Mouse (Mus musculus) forebrain, embryonic 14.5 days (tissue): ENCODE results near the gene L3hypdh. TPM values are rescaled to one million over a fixed set of nuclear protein-coding genes. Genes with fewer than 3 reads are reported as not detected.
A peak's percentile ranks its signal among the peaks of the same experiment; 100 is the strongest.

Experiments
- ATAC-seq: fragments of 200-750 bp; cut with Nextera tagmentation; 2 replicates; pipeline ENCODE4 v1.8.0; 2017; ENCODE audit warnings: mild to moderate bottlenecking, moderate library complexity
- DNase-seq: peaks from one replicate; pipeline ENCODE4 v3.0.0-alpha.2; 2015; ENCODE audit warnings: low spot score
- H3K27ac ChIP-seq: fragments of 300-500 bp; sonication (generic); 2 replicates; pipeline ENCODE4 v1.5.1; 2014; ENCODE audit warnings: low read depth, mild to moderate bottlenecking, control low read depth, low read length, moderate library complexity
- H3K27me3 ChIP-seq: fragments of 300-500 bp; sonication (generic); replicated peaks from 2 replicates; pipeline ENCODE4 v1.6.1; 2014; ENCODE audit warnings: low read length, control low read depth, mixed read lengths; ENCODE audit not compliant: control insufficient read depth, insufficient read depth
- H3K36me3 ChIP-seq: fragments of 300-500 bp; sonication (generic); 2 replicates; pipeline ENCODE4 v1.6.1; 2014; ENCODE audit warnings: low read length, control low read depth; ENCODE audit not compliant: control insufficient read depth, insufficient read depth
- H3K4me1 ChIP-seq: fragments of 300-500 bp; sonication (generic); 2 replicates; pipeline ENCODE4 v1.6.1; 2014; ENCODE audit warnings: antibody characterized with exemption, low read length, control low read depth; ENCODE audit not compliant: control insufficient read depth, insufficient read depth
- H3K4me2 ChIP-seq: fragments of 300-500 bp; sonication (generic); 2 replicates; pipeline ENCODE4 v1.6.1; 2014; ENCODE audit warnings: mild to moderate bottlenecking, control low read depth, low read length
- H3K4me3 ChIP-seq: fragments of 300-500 bp; sonication (generic); 2 replicates; pipeline ENCODE4 v1.5.1; 2014; ENCODE audit warnings: low read depth, low read length, control low read depth
- H3K9ac ChIP-seq: fragments of 300-500 bp; sonication (generic); 2 replicates; pipeline ENCODE4 v1.6.1; 2014; ENCODE audit warnings: mild to moderate bottlenecking, low read length, control low read depth, moderate library complexity
- H3K9me3 ChIP-seq: fragments of 300-500 bp; sonication (generic); replicated peaks from 2 replicates; pipeline ENCODE4 v1.6.1; 2016; ENCODE audit warnings: low read length, control low read depth, mixed read lengths; ENCODE audit not compliant: control insufficient read depth
- WGBS: fragments of 180-500 bp; shearing (Covaris S2); extraction: QIAGEN DNeasy Blood & Tissue Kit; methylation state at CpG from one replicate; pipeline ENCODE4 v1.1.7; 2014; 5-methylcytosine and 5-hydroxymethylcytosine counted together
- polyA plus RNA-seq: library from polyadenylated mRNA; unstranded; fragments of >200 nt; fragmentation: Nextera tagmentation; extraction: Ambion mirVana; gene quantifications from 2 replicates; pipeline ENCODE4 v1.2.1, GENCODE M21; 2014

Gene L3hypdh
- polyA plus RNA-seq, 1 experiment from 2014 or later = 10.4 TPM

GRCm38 (mm10) chr12:72089802-72090201 is 4.6 kb upstream of the L3hypdh start:
- no peak overlapping the region for H3K4me2 ChIP-seq
- ATAC-seq = no peak
- no peak for DNase-seq
- H3K36me3 ChIP-seq = peaks cover 46% of the 10 kb centered on the region
- no peak overlapping the region for H3K9ac ChIP-seq
- WGBS = 92% methylated on average over 4 of the region's 4 CpGs
- no peaks in the 10 kb centered on the region for H3K27me3 ChIP-seq
- H3K9me3 ChIP-seq = no peaks in the 10 kb centered on the region
- peaks cover 10% of the 10 kb centered on the region for H3K4me1 ChIP-seq
- H3K4me3 ChIP-seq = no peak overlapping the region
- no peak overlapping the region for H3K27ac ChIP-seq

DNA sequence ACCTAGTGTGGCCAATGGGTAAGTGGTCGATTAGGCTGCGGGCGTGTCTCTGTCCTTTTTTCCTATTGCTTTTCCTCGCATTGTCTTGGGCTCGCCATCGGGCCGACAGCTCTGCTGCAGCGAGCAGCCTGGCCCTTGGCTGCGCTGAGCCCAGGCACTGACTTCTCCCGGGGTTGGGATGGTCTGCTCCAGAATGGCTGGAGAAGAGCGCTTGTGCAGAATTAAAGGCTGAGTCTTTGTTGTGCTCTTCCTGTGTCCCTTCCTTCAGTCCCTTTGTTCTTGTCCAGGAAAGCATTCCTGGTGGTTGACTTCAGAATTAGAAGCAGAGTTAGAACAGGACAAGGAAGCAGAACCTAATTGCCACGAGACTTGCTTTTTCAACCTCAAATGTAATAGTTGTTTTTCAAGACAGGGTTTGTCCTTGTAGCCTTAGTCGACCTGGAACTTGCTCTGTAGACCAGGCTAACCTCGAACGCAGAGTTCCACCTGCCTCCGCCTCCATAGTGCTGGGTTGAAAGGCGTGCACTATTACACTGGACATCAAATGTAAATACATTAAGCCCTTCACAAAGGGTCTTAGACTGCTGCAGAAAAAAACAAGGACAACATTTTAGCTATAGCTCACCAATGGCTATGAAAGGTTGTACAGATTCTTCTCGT is 1.1 kb upstream of the L3hypdh start:
- Histone ChIP-seq H3K9me3 (no peaks in the 10 kb centered on the region), H3K9ac (peak overlapping the region; percentile 90), H3K27me3 (no peaks in the 10 kb centered on the region), H3K4me1 (peaks cover 10% of the 10 kb centered on the region), H3K4me2 (peak overlapping the region; percentile 84), H3K4me3 (peak overlapping the region; percentile 71), H3K36me3 (peaks cover 11% of the 10 kb centered on the region), H3K27ac (peak overlapping the region; percentile 97)
- ATAC-seq = no peak
- no peak for DNase-seq
- WGBS = under 1% methylated on average over 18 of the region's 18 CpGs

DNA sequence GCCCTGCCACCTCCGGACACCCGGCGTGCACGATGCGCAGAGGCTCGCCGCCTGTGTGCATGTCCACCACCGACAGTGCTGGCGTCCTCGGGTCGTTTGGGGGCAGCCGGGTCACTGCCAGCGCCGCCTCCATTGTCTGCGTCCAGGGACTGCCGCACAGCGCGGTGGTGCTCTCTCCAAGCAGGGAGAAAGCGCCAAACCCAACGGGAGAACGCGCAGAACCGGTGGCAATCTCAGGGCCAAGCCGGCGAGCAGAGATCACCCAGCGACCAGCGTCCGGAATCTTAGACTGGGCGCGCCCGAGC is 263 bp downstream of the L3hypdh start:
- H3K9ac ChIP-seq = peak overlapping the region; percentile 70
- H3K4me2 ChIP-seq = peak overlapping the region; percentile 84
- H3K27me3 ChIP-seq = no peaks in the 10 kb centered on the region
- no peaks in the 10 kb centered on the region for H3K9me3 ChIP-seq
- peak overlapping the region; percentile 97; the same call in 1 of the 2 replicates for H3K27ac ChIP-seq
- peaks cover 10% of the 10 kb centered on the region for H3K4me1 ChIP-seq
- under 1% methylated on average over 31 of the region's 31 CpGs for WGBS
- DNase-seq (no peak), ATAC-seq (no peak)
- peak overlapping the region; percentile 71 for H3K4me3 ChIP-seq
- peaks cover 3% of the 10 kb centered on the region; the same call in 1 of the 2 replicates for H3K36me3 ChIP-seq

DNA sequence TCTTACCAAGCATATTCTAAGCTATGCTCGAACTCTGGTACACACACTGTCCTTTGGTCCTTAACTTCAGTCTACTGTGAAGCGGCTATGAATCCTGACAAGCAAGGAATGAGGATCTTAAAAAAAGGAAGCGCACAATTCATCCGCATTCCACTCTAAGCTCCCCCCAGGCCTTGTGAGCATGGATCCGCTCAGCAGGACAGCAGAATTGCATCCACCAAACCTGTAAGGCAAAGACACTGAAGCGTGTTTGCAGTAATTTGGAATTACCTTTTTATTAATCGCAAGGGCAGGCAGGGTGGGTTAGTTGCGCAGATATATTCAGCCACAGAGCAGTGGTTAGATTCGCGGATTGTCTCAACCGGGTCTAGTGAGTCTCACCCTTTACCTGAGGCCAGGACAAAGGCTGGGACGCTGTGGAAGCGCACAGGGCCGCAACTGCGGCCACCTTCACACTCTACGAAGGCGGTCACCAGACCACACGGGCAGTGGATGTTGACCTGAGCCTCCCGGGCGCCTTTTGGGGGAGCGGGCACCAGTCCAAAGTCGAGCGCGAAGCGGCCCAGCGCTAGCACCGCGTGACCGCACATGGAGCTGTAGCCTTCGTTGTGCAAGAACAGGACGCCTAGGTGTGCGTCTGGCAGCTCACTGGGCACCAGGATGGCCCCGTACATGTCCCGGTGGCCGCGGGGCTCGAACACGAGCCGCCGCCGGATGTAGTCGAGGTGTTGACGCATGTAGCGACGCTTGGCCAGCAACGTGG is 797 bp downstream of the L3hypdh start:
- Histone ChIP-seq H3K4me1 (peaks cover 10% of the 10 kb centered on the region), H3K27me3 (no peaks in the 10 kb centered on the region), H3K36me3 (no peaks in the 10 kb centered on the region), H3K4me2 (peak overlapping the region; percentile 84), H3K9me3 (no peaks in the 10 kb centered on the region), H3K9ac (peak overlapping the region; percentile 70), H3K4me3 (peak overlapping the region; percentile 71), H3K27ac (peak overlapping the region; percentile 97; the same call in 1 of the 2 replicates)
- DNase-seq = peak; percentile 42
- WGBS = 3% methylated on average over 46 of the region's 46 CpGs
- no peak for ATAC-seq

DNA sequence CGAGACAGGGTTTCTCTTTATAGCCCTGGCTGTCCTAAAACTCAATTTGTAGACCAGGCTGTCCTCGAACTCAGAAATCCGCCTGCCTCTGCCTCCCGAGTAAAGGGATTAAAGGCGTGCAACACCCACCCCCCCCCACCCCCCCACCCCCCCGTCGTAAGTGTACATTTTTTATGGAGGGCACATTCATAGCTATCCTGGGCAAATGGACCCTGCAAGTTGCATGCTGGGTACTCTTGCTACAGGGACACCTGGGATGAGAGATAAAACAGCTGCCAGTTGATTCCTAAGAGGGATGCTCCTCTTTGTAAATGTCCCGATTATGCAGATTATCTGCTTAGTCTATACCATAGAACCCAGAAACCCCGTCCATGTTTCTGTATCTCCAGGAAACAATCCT is 2.0 kb downstream of the L3hypdh start:
- no peak overlapping the region for H3K9ac ChIP-seq
- H3K36me3 ChIP-seq = no peaks in the 10 kb centered on the region
- ATAC-seq (no peak), DNase-seq (no peak)
- no peak overlapping the region for H3K27ac ChIP-seq
- no peaks in the 10 kb centered on the region for H3K27me3 ChIP-seq
- H3K4me2 ChIP-seq = no peak overlapping the region
- no peak overlapping the region for H3K4me3 ChIP-seq
- WGBS = 87% methylated on average over 9 of the region's 9 CpGs
- H3K9me3 ChIP-seq = no peaks in the 10 kb centered on the region
- H3K4me1 ChIP-seq = peaks cover 10% of the 10 kb centered on the region

DNA sequence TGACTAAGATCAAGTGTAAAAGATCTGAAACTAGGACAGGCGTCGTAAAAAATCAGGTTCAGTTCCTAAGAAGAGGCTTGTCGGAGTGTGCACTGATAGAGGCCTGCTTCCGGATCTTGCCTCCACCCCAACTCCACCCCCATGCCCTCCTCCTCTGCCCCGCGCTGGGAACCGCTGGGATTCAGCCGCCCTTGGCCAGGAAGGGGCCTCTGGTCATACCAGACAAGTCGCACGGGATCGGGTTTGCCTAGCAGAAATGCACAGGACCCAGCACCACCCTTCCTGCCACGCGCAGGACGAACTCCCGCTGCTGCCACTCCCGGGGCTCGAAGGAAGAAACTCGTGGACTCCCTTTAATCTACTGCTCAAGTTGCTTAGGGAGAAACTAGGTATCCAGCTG is 2.9 kb downstream of the L3hypdh start:
- no peak overlapping the region for H3K9ac ChIP-seq
- no peak overlapping the region for H3K4me3 ChIP-seq
- H3K9me3 ChIP-seq = no peaks in the 10 kb centered on the region
- peaks cover 2% of the 10 kb centered on the region for H3K4me1 ChIP-seq
- H3K27ac ChIP-seq = no peak overlapping the region
- H3K36me3 ChIP-seq = no peaks in the 10 kb centered on the region
- ATAC-seq (no peak), DNase-seq (no peak)
- 39% methylated on average over 18 of the region's 18 CpGs for WGBS
- no peaks in the 10 kb centered on the region for H3K27me3 ChIP-seq
- no peak overlapping the region for H3K4me2 ChIP-seq

DNA sequence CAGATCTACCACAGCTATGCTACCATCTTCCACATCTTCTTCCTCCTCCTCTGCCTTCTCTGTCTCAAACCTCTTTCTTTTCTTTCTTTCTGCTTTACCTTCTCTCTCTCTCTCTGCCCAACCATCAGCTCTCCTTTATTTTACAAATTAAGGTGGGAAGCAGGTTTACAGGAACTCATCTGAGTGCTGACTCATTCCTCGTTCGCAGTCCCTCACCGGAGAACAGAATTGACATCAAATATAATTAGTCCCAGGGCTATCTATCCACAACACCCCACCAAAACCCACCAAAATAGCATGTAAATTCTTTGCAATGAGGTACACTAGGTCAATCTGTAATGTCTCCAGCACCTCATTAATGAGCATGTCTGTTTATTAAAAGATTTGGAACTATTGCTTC is 3.3 kb downstream of the L3hypdh start:
- Histone ChIP-seq H3K4me3 (no peak overlapping the region), H3K36me3 (no peaks in the 10 kb centered on the region), H3K9ac (no peak overlapping the region), H3K4me1 (no peaks in the 10 kb centered on the region), H3K4me2 (no peak overlapping the region), H3K27me3 (no peaks in the 10 kb centered on the region), H3K27ac (no peak overlapping the region), H3K9me3 (no peaks in the 10 kb centered on the region)
- DNase-seq (no peak), ATAC-seq (no peak)
- 75% methylated on average over 3 of the region's 3 CpGs for WGBS

DNA sequence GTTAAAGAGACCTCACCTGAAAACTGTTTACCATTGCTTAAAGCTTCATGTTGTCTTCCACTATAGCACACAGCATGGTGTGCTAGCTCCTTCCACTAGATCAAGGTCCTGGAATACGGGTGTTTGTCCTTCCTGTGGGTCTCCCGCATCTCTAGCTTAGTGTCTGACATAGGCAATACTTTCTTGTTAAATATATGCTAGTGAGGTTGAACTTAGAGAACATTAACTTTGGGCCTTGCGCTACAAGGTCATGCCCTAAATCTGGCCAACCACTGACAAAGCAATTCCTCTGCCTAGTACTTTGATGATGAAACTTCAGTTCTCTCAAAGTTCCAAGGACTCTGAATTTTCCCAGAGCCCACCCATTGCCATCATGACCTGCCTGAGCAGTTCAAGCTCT is 7.0 kb downstream of the L3hypdh start:
- H3K27ac ChIP-seq = no peak overlapping the region
- H3K36me3 ChIP-seq = no peaks in the 10 kb centered on the region
- ATAC-seq = no peak
- H3K9ac ChIP-seq = no peak overlapping the region
- DNase-seq = no peak
- no peak overlapping the region for H3K4me2 ChIP-seq
- H3K4me3 ChIP-seq = no peak overlapping the region
- no peaks in the 10 kb centered on the region for H3K27me3 ChIP-seq
- H3K4me1 ChIP-seq = no peaks in the 10 kb centered on the region
- 91% methylated on average over 3 of the region's 3 CpGs for WGBS
- no peaks in the 10 kb centered on the region for H3K9me3 ChIP-seq
